Mouse (Mus musculus) MEL (cell line): ENCODE measurements around the gene Btnl6.

Experiments
- ELF1 ChIP-seq: IDR thresholded peaks from 2 replicates; pipeline ENCODE4 v1.6.1; 2014; ENCODE audit warnings: low read depth, mild to moderate bottlenecking, inconsistent platforms, low read length, improper control_type of control experiment, moderate library complexity
- POLR2A ChIP-seq, 2 experiments: IDR thresholded peaks; 2 replicates each; pipeline ENCODE4 v1.6.1; 2011 to 2012; ENCODE audit warnings: low read length in 2 of 2, mild to moderate bottlenecking in 2 of 2, control low read depth in 1 of 2, improper control_type of control experiment in 1 of 2, low read depth in 1 of 2, moderate library complexity in 1 of 2; ENCODE audit not compliant: control insufficient read depth in 1 of 2, insufficient read depth in 1 of 2, poor library complexity in 1 of 2
- SMC3 ChIP-seq: IDR thresholded peaks from 2 replicates; pipeline ENCODE4 v1.6.1; 2011; ENCODE audit warnings: low read depth, low read length, improper control_type of control experiment
- TCF12 ChIP-seq: IDR thresholded peaks from 2 replicates; pipeline ENCODE4 v1.6.1; 2014; ENCODE audit warnings: low read depth, mild to moderate bottlenecking, inconsistent platforms, low read length, improper control_type of control experiment, moderate library complexity

GRCm38 (mm10) chr17:34546797-34547196 is 29.6 kb upstream of the Btnl6 start:
- TF ChIP-seq POLR2A (IDR thresholded peaks at IDR 0.05; ENCODE audit: control insufficient read depth in 1 of 2, insufficient read depth in 1 of 2, low read depth in 1 of 2, low read length in 2 of 2, poor library complexity in 1 of 2) (no peak), TCF12 (no peak), SMC3 (no peak), ELF1 (no peak)
